8 mouse cellular contexts compared by ENCODE assay signal in genomic region chr4:152007481-152008147, GRCm38 (mm10). TPM values are rescaled to one million over a fixed set of nuclear protein-coding genes. Genes with fewer than 3 reads are reported as not detected.
DNase-seq lines count a peak whose midpoint lies in the region; ATAC-seq and TF ChIP-seq lines count a peak whose summit lies in the region.

No protein-coding gene starts in this region.

- H3K27me3 ChIP-seq in C2C12 (ENCODE audit: control insufficient read depth, insufficient read depth, insufficient read length), result no peaks in the 10 kb centered on the region
- no peaks in the 10 kb centered on the region for H3K27me3 ChIP-seq in heart, embryonic 10.5 days (ENCODE audit: insufficient read depth, poor library complexity, severe bottlenecking)
- no peaks in the 10 kb centered on the region for H3K27me3 ChIP-seq in kidney, embryonic 15.5 days

- peak overlapping the region; percentile 95 for H3K27ac ChIP-seq in heart, embryonic 10.5 days
- peak overlapping the region; percentile 91 for H3K27ac ChIP-seq in kidney, embryonic 15.5 days

- peak overlapping the region; percentile 79 for H3K4me3 ChIP-seq in C2C12 (ENCODE audit: insufficient read depth, poor library complexity, severe bottlenecking)
- peak overlapping the region; percentile 96 for H3K4me3 ChIP-seq in heart, embryonic 10.5 days
- H3K4me3 ChIP-seq in kidney, embryonic 15.5 days (replicated peaks), result peak overlapping the region; percentile 85

- peak overlapping the region; percentile 67; the same call in 1 of the 2 replicates for H3K9ac ChIP-seq in kidney, embryonic 15.5 days

- H3K79me2 ChIP-seq in C2C12 (ENCODE audit: control insufficient read depth, insufficient read depth), result peaks cover 39% of the 10 kb centered on the region

- no peak for ATAC-seq in kidney, embryonic 15.5 days (replicated peaks; ENCODE audit: low FRiP score)
- no peak for ATAC-seq in activated CD4-positive, CD25-positive, alpha-beta regulatory T cell, adult 4 months

- DNase-seq in MN1 (ENCODE audit: low spot score), result peak; percentile 62
- DNase-seq in heart, embryonic 10.5 days (ENCODE audit: low spot score), result peak; percentile 92
- peak; percentile 50 for DNase-seq in mesoderm, embryonic 11.5 days (ENCODE audit: low read depth, low spot score)
- no peak for DNase-seq in ovary, postnatal 36 days (ENCODE audit: low spot score)
- no peak for DNase-seq in thymus, adult 18-20 months

- H3ac ChIP-seq in C2C12 (ENCODE audit: control insufficient read depth, insufficient read length, low read depth), result peak overlapping the region; percentile 21

- H3K9me3 ChIP-seq in heart, embryonic 10.5 days, result no peaks in the 10 kb centered on the region
- no peaks in the 10 kb centered on the region for H3K9me3 ChIP-seq in kidney, embryonic 15.5 days (replicated peaks)

- peak overlapping the region; percentile 94 for H3K4me2 ChIP-seq in kidney, embryonic 15.5 days

- 7% methylated on average over 8 of the region's 8 CpGs for WGBS in heart, embryonic 10.5 days
- WGBS in kidney, embryonic 15.5 days, result 6% methylated on average over 8 of the region's 8 CpGs

- H3K36me3 ChIP-seq in C2C12 (ENCODE audit: control insufficient read depth, insufficient read depth), result peaks cover 19% of the 10 kb centered on the region
- peaks cover 11% of the 10 kb centered on the region for H3K36me3 ChIP-seq in heart, embryonic 10.5 days
- peaks cover 6% of the 10 kb centered on the region for H3K36me3 ChIP-seq in kidney, embryonic 15.5 days

- no peak for TF ChIP-seq CTCF in C2C12 (IDR thresholded peaks at IDR 0.05; ENCODE audit: control insufficient read depth, insufficient read depth, insufficient read length)

- H3K4me1 ChIP-seq in heart, embryonic 10.5 days, result peaks cover 54% of the 10 kb centered on the region
- H3K4me1 ChIP-seq in kidney, embryonic 15.5 days, result peaks cover 49% of the 10 kb centered on the region

- H3K79me3 ChIP-seq in C2C12 (ENCODE audit: low read depth), result peaks cover 29% of the 10 kb centered on the region

TF ChIP-seq in C2C12, 6 proteins besides CTCF, POLR2A, EP300 and RAD21:
- TF ChIP-seq USF1 (IDR thresholded peaks at IDR 0.05; ENCODE audit: low read depth) (no peak), MYOD1 (IDR thresholded peaks at IDR 0.05; ENCODE audit: control insufficient read depth, insufficient read length, low read depth) (no peak), MAX (IDR thresholded peaks at IDR 0.05) (no peak), MYOG (IDR thresholded peaks at IDR 0.05; ENCODE audit: control insufficient read depth, extremely low read depth, insufficient read length) (no peak), FOSL1 (IDR thresholded peaks at IDR 0.05; ENCODE audit: insufficient read depth, low read length, poor library complexity, severe bottlenecking) (no peak), CEBPB (IDR thresholded peaks at IDR 0.05; ENCODE audit: low read depth) (no peak)

RNA-seq across cellular contexts. Expression of gene Klhl21, which starts 1.0 kb away (rescaled TPM):
- polyA plus RNA-seq in C2C12 (2012; fragmentation: generic; extraction: Trizol), result 36.2 TPM
- 28.4 and 42.2 TPM in 2 replicates for polyA plus RNA-seq in heart, embryonic 10.5 days (2016; fragmentation: Nextera tagmentation; extraction: Ambion mirVana)
- 11.7 and 12.5 TPM in 2 replicates for polyA plus RNA-seq in kidney, embryonic 15.5 days (2015; fragmentation: Nextera tagmentation; extraction: Ambion mirVana)
- 1 to 10 TPM; 2.2 to 4.2 TPM for polyA plus RNA-seq in activated CD4-positive, CD25-positive, alpha-beta regulatory T cell, adult 4 months (2017; shearing (Covaris generic))

RNA-seq across cellular contexts. Expression of gene Phf13, which starts 11.6 kb away (rescaled TPM):
- polyA plus RNA-seq in C2C12 (2012; fragmentation: generic; extraction: Trizol), result 18.8 TPM
- 22.9 and 26.2 TPM in 2 replicates for polyA plus RNA-seq in heart, embryonic 10.5 days (2016; fragmentation: Nextera tagmentation; extraction: Ambion mirVana)
- 31.2 and 32.1 TPM in 2 replicates for polyA plus RNA-seq in kidney, embryonic 15.5 days (2015; fragmentation: Nextera tagmentation; extraction: Ambion mirVana)
- 1 to 10 TPM; 2.3 to 3.0 TPM for polyA plus RNA-seq in activated CD4-positive, CD25-positive, alpha-beta regulatory T cell, adult 4 months (2017; shearing (Covaris generic))

RNA-seq across cellular contexts. Expression of gene Thap3, which starts 18.8 kb away (rescaled TPM):
- 32.8 TPM for polyA plus RNA-seq in C2C12 (2012; fragmentation: generic; extraction: Trizol)
- polyA plus RNA-seq in heart, embryonic 10.5 days (2016; fragmentation: Nextera tagmentation; extraction: Ambion mirVana), result 29.3 and 30.1 TPM in 2 replicates
- 39.2 and 44.8 TPM in 2 replicates for polyA plus RNA-seq in kidney, embryonic 15.5 days (2015; fragmentation: Nextera tagmentation; extraction: Ambion mirVana)
- 100 to 1,000 TPM in 1 of 2 experiments, 10 to 100 TPM in 1; 89.8 to 107 TPM for polyA plus RNA-seq in activated CD4-positive, CD25-positive, alpha-beta regulatory T cell, adult 4 months (2017; shearing (Covaris generic))

RNA-seq across cellular contexts. Expression of gene Zbtb48, which starts 19.9 kb away (rescaled TPM):
- 8.6 TPM for polyA plus RNA-seq in C2C12 (2012; fragmentation: generic; extraction: Trizol)
- 16.6 and 21.0 TPM in 2 replicates for polyA plus RNA-seq in heart, embryonic 10.5 days (2016; fragmentation: Nextera tagmentation; extraction: Ambion mirVana)
- 17.7 and 23.8 TPM in 2 replicates for polyA plus RNA-seq in kidney, embryonic 15.5 days (2015; fragmentation: Nextera tagmentation; extraction: Ambion mirVana)
- 10 to 100 TPM; 14.1 to 22.0 TPM for polyA plus RNA-seq in activated CD4-positive, CD25-positive, alpha-beta regulatory T cell, adult 4 months (2017; shearing (Covaris generic))

RNA-seq across cellular contexts. Expression of gene Tas1r1, which starts 30.8 kb away (rescaled TPM):
- 0.27 TPM for polyA plus RNA-seq in C2C12 (2012; fragmentation: generic; extraction: Trizol)
- 0.11 and 0.19 TPM in 2 replicates for polyA plus RNA-seq in heart, embryonic 10.5 days (2016; fragmentation: Nextera tagmentation; extraction: Ambion mirVana)
- polyA plus RNA-seq in kidney, embryonic 15.5 days (2015; fragmentation: Nextera tagmentation; extraction: Ambion mirVana), result 0.45 and 0.86 TPM in 2 replicates
- not detected for polyA plus RNA-seq in activated CD4-positive, CD25-positive, alpha-beta regulatory T cell, adult 4 months (2017; shearing (Covaris generic))

Comparison
In these comparisons a context has a peak if more than half of its experiments do, and no peak if none do; other contexts are left out.
1. DNase-seq: peak in MN1 (single experiment), heart, embryonic 10.5 days (single experiment) and mesoderm, embryonic 11.5 days (single experiment); none in ovary, postnatal 36 days (single experiment) and thymus, adult 18-20 months (0 of 2).
2. Peak in every context shown above with its lines, with median percentiles within 50 percentile points of each other: H3K4me3 ChIP-seq.